Mouse (Mus musculus) gastrocnemius, postnatal 25 days (tissue): ENCODE measurements around the gene Pla2g3. TPM values are rescaled to one million over a fixed set of nuclear protein-coding genes. Genes with fewer than 3 reads are reported as not detected.

Experiments
- DNase-seq: peaks from one replicate; pipeline ENCODE4 v3.0.0; 2022
- total RNA-seq, 2 experiments: library from RNA; stranded (reverse); gene quantifications; 1 replicate in 1 of 2; 2 replicates in 1 of 2; pipeline ENCODE4 v1.2.3; 2021

Gene Pla2g3
- total RNA-seq, 2 experiments from 2014 or later = not detected

DNA sequence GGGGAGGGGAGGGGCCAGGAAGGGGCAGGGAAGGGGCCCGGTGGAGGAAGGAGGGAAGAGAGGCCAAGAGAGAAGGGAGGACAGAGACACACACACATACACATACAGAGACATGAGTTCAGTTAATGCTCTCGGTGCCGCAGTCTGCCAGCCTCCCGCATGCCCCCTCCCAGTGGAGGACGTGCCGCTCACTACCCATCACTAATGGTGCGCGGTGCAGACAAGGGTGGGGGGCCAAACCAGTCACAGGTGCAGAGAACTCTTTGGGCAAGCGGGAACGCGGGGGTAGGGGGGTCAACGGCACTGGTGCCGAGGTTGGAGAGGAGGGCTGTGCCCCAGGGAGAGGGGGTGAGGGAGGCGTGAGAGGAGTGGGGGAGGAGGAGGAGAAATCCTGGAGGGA, 32.8 kb downstream of the Pla2g3 start:
- no peak for DNase-seq

DNA sequence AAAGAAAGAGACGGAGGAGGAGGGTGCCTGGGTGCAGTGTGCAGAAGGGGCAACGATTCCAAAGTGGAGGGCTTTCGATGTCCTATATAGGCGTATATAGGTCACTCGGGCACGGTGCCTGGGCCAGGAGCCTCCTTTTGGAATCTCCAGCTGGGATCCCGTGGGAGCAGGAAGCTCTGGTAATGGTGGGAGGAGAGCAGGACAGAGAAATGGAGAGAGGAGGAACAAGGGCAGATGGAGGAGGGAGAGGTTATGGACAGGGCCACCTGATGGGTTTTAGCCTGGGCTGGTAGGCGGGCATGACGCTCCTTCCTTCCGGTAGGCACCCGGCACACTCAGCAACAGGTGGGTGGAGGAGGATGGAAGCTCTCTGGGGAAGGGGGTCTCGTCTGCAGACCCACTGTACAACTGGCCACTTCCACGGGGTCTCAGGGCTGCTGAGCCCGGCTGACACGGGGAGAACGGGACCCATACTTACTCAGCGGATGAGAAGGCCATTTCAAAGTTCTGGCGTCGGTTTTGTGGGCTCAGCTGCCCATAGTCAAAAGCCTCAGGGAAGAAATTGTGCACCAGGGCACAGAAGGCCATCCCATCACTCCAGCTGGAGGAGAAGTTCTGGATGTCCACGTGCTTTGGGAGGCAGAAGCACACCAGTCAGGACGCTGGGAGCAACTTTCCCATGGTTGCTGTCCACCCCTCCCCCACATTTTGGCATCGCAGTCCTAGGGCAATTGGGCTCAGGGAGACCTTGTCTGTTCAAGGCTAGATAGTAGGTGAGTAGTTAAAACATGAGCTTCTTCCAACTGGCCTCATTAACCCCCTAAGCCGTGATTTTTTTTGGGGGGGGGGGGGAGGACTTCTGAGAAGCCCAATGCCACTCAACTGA, 33.5 kb downstream of the Pla2g3 start:
- no peak for DNase-seq

DNA sequence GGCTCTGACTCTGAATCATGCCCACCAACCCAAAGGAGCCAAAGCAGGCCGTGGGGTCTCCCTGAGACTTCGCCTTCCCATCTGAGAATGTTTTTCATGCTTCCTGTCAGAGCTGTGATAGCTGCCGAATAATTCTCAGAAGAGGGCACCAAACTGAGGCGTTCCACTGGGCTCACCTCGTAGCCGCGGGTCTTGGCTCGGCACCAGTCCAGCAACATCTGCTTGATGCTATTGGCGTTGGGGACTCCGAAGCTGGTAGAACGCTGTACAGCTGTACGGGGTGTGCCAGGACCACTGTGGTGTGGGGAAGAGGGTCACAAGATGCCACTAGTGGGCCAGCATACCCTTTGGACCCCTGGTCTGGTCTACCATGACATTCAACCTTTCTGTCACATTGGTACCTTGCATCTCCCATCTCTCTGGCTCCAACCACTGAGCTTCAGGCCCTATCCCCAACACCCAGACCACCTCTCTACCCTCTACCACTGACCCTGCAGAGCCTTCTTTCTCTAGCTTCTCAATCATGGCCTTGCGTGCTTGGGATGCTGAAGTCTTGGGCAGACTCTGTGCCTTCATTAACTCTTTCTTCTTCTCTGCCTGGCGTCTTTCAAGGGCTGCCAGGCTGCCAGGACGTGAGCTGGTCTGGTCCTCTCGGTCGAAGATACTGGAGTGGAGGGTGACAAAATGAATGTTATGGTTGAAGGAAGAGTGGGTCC, 34.4 kb downstream of the Pla2g3 start:
- DNase-seq = no peak

DNA sequence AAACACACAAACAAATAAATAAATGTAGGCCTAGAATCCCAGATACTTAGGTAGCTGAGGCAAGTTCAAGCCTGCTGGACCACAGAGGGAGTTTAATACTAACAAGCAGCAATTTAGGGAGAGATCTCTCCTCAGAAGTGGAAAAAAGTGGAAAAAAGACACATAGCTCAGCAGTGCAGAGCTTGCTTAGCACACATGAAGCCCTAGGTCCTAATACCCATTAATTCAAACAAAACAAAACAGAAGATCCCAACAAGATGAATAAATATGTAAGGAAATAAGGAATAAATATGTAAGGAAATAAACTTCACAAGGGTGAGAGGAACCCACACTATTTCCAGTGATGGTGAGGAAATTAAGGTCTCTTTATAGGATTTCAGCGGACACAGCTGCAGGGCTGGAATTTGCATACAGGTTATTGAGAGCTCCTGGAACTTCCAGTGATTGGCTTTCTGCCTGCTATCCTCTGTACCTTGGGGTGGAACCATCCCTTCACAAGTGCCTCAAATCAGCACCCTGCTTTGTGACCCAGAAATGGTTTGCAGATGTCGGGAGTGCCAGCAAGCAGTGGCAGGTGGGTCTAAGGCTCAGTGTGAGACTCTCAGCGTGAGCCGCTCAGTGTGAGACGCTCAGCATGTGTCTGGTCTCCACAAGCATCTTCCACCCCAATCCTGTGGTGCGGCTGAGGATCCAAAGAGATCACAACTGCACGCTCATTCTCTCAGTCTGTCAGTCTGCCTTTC, 35.9 kb downstream of the Pla2g3 start:
- no peak for DNase-seq

- no peak for DNase-seq
These were observed 37.5 kb downstream of the Pla2g3 start for GRCm38 (mm10) chr11:3525560-3525959.

- DNase-seq = no peak
These were observed 38.1 kb downstream of the Pla2g3 start for GRCm38 (mm10) chr11:3526207-3526606.

DNA sequence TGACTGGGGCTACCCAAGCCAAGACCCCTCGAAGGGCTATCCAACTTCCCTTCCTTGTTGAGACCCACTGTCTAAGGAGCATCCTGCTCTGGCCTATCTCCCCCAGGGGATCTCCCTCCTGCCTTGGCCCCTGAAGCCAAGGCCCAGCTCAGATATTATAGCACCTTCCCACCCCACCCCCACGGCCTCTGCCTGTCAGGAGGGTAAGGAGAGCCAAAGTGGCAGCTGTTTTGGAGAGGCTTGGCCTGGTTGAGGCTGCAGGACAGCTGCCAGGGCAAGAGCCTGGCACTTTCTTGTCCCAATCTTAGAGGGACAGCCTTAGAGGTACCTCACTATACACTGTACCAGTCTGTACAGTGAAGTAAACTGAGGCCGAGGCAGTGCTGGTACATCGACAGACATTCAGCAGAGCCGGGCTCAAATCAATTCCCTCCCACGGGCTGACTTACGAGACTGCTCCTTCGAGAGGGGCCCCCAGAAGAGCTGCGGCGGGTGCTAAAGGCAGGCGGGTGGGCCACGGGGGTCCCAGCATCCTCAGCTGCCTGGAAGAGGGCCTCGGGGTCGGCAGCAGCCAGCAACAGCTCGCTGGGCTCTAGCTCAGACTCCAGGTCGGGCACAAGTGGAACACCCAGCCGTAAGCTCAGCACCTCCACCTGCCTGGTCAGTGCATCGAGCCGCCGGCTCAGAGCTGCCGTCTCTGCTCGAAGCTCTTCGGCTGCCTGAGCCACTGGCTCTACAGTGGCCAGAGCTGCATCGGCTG, 39.1 kb downstream of the Pla2g3 start:
- peak; percentile 85 for DNase-seq

- DNase-seq = peak; percentile 77
These were observed 39.7 kb downstream of the Pla2g3 start for GRCm38 (mm10) chr11:3527766-3528165.

- DNase-seq = no peak
These were observed 40.1 kb downstream of the Pla2g3 start for GRCm38 (mm10) chr11:3528208-3528607.

- DNase-seq = no peak
These were observed 41.6 kb downstream of the Pla2g3 start for GRCm38 (mm10) chr11:3529476-3530252.

GRCm38 (mm10) chr11:3530731-3531130, 42.6 kb downstream of the Pla2g3 start:
- no peak for DNase-seq

DNA sequence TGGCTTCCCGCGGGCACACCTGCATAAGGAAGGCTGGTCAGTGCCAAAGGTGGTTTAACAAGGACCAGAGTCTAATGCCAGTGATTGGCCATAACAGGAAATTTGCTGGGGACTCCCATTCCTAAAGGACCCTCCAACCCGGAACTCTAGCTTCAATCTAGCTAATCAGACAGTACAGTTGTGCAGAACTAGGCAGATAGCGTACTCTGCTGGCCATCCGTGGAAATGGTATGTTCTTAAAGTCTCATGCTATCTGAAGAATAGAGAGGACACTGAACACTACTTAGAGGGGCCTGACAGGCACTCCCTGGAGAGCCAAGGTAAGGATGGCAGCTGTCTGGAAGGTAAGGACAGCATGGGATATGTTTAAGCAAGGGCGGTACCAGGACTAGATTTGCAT, 43.5 kb downstream of the Pla2g3 start:
- DNase-seq = no peak

- no peak for DNase-seq
These were observed 44.2 kb downstream of the Pla2g3 start for GRCm38 (mm10) chr11:3532101-3532931.

DNA sequence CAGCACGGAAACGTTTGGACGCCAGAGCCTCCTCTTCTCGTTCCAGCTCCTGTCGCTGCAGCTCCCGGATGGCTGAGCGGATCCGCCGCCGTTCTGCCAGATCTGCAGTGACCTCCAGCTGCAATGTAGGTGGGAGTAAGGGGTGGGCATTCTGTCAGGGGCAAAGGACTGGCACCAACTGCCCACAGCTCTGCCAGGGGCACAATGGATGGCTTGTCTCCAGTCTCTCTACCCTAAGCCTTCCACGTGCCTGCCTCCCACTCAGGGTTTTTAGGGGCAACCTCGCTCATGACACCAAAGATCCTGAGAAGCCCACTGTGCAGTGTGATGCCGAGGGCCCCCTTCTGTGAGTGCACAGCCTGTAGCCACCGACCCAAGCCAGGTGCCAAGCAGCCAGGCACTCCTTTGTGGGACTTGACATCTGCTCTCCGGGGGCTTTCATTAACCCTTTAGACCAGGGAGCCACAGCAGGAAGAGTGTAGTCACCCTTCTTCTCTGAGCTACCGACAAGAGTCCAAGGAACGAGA, 45.4 kb downstream of the Pla2g3 start:
- no peak for DNase-seq

DNA sequence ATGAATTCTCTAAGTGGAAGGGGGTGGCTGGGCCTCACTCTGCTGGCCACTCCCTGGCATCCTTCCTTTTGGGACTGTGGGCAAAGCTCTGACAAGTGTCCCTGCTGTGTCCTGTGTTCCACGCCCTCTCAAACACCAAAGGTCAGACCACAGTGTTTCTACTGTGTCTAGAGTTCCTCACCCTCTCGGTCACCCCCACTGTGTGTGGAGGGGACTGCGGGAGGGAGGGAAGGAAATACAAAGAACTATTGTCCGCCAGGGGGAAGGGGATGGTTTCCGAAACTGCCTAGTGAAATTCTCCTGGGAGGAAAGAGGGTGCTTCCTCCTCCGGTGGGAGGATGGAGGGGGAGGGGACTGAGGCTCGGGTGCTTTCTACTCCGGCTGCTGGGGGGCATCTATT, 46.9 kb downstream of the Pla2g3 start:
- DNase-seq = no peak

DNA sequence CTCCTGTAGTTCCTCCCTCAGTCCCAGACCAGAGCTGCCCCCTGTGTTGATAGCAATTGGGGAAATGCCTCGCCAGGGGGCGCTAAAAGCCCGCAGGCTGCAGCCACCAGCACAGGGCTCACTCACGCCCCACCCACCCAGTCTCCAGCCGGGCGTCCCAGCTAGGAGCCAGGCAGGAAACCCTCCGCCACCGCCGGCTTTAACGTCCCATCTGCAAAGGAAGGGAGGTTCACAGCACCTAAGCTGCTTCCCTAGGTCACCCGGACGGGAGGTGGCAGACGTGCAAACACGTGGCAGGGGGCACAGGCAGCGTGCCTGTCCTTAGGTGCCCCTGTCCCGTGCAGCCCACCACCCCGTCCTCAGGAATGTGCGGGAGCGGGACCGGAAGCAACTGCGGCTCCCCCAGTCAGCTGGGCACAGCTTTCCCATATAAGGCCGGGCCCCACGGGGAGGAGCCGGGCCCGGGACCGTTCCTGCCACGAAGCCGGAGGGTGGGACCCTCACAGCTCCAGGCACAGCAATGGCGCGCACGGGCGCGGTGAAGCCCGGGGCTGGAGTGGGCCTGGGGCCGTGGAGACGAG, 47.4 kb downstream of the Pla2g3 start:
- DNase-seq = peak; percentile 94

DNA sequence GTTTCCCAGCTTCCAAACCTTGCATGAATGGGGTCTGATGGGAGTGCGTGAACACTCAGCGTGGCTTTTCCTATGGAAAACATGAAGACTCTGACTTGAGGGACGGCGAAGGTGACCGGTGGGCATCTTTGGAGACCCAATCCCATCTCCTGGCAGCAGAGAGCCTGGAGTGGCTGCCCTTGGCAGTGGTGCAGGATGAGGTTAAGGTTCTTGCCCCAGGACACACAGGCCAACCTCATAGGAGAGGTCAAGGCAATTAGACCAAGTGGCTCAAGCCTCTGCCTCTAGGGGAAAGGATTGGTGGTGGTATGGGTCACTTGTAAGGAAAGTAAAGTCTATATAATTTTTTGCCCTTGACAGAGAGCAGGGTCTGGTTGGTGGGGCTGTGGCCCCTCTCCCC, 48.0 kb downstream of the Pla2g3 start:
- peak; percentile 16 for DNase-seq

DNA sequence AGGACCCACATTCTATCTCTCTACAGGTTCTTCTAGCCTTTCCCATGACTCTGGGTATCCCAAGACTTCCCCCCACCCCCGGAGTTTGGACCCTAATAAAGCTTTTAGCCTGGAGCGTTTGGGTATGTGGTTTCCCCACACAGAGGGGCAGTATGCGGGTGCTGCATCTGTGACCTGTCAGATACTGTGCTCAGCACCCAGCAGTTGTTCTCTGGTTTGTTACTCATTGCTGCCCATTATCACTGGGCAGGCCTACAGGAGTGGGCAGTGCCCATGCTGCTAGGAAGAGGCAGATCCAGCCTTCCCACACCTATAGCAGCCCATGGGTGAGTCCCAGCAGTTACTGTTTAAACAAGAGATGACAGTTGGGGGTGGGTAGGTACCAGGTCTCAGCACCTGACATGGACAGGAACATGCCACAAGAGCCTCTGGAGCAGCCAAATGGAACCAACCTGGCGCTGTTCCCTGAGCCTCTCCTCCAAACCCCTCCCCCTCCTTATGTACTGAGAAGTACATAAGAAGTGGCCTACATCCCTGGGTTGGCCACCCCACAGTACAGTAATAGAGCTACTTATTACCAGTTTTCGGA, 48.8 kb downstream of the Pla2g3 start:
- peak; percentile 5 for DNase-seq

DNA sequence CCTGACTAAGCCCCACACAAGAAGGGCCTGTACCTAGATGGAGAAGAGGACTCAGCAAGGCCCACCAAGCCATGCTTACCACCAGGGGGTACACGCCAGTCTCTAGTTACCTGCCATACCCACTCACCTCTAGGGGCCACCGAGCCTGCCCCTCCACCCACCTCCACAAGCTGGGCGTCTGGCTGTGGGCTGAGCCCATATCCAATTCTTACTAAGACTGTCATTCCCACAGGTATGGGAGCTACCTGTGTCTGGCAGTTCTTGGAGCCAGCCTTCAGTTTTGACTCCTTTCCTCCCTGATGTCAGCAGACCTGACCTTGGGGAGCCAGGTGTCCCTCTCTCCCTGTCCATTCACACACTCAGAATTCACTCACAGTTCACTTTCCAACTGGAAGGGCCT, 49.6 kb downstream of the Pla2g3 start:
- DNase-seq = no peak
